Mouse (Mus musculus): Measurements from ENCODE around the gene Dlgap5.
"Not testable (repeated sequence)": the region's sequence is repeated elsewhere in the genome, so short reads cannot be mapped to it uniquely, and the experiment has no call there.

Gene Dlgap5

DNA sequence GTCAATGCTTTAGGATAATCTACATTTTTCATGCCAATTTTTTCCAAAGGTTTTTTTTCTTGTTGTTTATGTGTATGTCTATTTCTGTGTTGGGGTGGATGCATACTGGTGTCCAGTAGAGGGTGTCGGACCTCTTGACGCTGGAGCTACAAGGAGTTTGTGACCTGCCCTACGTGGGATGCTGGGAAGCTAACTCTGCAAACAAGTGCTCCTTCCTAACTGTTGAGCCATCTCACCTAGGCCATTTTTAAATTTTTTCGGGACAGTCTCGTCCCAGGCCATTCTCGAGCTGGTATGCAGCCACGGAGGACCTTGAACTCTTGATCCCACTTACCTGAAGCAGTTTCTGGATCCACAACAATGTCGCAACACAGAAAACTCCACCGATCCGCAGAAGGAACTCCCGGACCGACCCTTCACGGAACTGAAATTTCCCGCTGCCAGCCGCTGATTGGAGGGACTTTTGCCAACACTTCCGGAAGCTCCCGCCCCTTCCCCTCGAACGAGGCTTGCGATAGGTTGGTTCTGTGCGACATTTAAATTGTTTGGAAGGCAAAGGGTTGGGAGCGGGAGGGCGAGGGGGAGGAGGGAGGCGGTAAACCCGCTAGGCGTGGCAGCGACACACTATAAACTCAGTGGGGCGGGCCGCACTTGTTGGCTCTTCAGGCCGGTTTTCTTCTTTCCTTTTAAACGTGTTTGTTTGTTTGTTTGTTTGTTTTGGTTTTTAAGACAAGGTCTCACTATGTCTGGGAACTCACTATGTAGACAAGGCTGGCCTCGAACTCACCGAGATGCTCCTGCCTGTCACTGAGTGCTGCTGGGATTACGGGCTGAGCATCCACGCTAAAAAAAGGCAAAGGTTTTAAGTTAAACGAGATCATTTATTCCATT is at the start of gene Dlgap5:
TSS of gene Dlgap5 (minus strand) at position 633 of the 891 bp plus-strand sequence.
- peak; percentile 94 to 96 for DNase-seq

DNA sequence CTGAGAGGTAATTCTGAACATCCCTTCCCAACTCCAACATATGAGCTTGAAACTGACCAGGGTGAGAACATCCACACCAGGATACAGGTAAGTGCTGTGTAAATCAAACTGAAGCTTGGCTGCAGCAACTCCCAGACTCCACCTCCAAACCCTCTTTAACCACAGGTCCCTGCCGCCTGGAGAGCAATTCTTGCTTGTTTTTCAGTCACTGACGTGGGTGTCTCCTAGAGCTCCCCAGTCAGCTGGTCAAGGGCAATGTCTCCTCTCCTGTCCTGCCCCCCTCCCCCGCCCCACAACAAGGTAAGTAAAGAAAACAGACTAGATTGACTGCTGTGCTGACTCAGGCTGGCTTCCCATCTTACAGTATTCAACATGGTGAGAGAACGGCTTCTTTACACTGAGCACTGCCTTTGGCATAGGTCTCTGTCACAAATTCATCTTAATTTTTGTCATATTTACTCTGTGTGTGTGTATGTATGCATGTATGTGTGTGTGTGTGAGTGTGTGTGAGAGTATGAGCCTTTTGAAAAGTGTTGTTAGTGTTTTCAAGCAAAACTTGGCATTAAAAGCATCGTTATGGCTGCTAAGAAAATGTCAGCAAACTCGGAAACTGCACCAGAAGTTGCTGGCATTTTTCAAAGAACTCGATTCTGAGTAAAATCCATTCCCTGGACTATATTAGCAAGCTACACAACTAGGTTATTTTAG is 47.4 kb upstream of the Dlgap5 start:
- no peak for DNase-seq

DNA sequence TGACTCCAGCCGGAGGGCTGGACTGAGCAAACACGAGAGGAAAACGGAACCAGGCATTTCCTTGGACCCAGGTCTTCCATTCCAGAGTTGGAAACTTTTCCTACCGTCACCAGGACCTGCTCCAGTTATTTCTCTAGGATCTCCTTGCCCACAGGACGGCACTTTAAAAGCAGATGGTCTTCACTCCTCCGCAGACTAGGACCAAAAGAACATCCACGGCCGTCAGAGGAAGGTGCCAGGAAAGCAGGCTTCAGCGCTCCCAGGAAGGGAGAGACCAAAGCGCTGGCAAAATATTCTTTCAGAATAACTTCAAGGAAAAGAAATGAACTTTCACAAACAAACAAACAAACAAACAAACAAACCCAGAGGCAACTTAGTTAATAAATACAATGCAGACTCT is 46.2 kb upstream of the Dlgap5 start:
- no peak for DNase-seq

DNA sequence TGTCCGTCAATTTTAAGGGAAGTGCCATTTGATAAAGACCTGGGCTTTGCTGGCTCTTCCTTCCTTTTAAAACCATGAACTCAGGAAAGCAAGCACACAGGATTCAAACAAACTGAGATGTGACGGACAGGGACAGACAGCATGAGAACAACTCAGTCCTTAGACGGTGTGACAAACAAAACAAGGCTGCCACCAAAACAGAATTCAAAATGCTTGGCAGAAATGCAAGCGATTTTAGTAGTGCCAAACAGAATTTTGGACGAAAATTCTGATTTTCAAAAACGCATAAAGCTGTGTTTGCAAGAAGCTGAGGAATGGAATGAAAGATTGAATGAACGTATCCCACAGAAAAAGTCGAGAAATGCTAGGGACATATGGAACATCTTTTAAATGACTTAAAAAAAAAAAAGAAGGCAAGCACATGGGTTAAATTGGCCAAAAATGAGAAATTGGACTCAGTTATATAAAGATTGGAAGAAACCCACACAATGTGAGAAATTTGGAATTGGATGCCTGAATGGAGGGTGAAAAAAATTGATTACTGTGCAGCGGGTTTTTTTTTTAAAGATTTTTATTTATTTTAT is 44.8 kb upstream of the Dlgap5 start:
- no peak for DNase-seq

DNA sequence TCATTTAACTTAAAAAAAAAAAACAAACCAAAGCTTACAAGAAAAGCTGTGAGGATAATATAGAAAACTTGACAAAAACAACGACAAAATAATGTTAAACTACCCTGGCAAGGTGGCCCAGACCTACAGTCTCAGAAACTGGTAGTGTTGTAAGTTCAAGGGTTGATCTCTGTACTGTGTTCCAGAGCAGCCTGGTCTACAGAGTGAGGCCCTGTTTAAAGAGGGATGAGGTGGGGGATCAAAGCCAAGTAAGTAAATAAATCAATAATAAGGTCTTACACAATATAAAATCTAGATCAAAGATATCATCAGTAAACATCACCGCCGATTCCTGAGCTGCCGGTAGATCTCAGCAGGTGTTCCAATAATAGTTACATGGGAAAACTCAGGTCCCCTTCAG is 44.2 kb upstream of the Dlgap5 start:
- DNase-seq = no peak

DNA sequence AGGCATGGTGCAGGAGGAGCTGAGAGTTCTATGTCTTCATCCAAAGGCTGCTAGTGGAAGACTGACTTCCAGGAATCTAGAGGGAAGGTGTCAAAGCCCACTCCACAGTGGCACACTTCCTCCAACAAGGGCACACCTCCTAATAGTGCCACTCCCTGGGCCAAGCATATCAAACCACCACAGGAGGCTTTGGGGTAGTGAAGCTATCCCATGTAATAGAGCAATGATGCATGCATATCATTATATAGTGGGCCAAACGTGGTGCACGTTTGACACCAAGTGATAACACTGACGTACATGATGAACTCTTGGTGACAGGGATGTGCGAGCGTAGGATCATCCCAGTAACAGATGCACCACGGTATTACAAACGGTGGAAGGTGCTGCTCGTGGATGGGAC is 43.8 kb upstream of the Dlgap5 start:
- no peak for DNase-seq

DNA sequence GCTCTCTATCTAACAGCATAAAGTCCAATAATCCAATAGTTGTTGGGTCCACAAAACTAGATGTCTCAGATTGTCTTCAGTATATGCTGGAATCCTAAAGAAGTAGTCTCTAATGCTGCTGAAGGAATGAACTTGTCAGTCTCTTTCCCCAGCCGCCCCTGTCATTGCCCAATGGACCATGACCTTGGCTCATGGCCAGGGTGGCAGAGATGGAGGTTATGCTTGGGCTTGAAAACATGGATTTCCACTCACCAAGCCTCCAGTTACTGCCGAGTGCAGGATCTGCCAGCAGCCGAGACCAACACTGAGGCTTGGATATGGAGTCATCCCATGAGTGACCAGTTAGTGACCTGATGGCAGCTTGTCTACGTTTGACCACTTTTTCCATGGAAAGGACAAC is 41.3 kb upstream of the Dlgap5 start:
- peak; percentile 63 to 68 for DNase-seq

DNA sequence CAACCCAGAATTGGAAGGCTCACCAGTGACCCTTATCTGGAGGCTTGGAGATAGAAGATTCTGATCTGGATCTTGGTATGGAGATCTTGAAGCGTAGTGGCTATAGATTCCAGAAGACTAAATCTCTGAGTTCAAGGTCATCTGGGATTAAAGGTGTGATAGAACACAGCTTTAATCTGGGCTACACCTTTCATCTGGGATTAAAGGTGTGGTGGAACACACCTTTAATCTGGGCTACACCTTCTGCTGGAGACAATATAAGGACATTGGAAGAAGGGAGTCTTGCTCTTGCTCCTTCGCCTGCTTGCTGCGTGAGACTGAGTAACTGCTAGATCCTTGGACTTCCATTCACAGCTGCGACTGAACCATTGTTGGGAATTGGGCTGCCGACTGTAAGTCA is 31.9 kb upstream of the Dlgap5 start, which contains the start of gene Fbxo34:
TSS of gene Fbxo34 (plus strand) at position 301 of the 400 bp plus-strand sequence.
- not testable (repeated sequence) for DNase-seq

DNA sequence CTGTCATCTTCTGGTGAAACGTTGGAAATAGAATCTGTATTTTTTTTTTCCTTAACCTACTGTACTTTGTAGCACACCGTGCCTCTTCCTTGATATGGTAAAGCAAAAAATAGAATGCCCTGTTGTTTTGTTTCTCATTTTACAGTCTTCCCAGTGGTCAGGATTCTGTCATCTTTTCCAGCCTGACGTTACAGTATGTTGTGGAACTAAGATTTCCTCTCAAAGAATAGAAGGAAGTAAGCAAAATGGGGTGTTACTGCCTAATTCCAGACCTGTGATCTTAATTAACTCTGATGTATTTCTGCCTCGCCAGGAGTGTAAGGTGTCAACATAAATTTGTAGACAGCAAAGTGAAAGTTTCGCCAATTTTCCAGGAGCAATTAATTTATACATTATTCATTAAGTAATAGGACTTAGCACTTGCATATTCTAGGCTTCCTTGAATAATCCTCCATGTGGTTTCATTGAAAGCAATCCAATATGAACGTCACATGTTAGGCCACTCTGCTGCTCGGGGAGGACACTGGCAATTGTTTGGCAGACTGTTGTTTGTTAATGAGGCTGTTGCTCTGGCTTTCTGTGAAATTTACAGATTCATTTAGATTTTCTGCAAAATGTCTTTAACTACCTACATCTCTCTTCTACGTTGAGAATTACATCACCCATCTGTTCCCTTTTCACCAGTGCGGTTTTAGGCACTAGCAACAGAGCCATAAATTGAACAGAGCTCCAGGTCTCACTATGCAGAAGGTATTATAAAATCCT is 27.3 kb upstream of the Dlgap5 start:
- no peak for DNase-seq

DNA sequence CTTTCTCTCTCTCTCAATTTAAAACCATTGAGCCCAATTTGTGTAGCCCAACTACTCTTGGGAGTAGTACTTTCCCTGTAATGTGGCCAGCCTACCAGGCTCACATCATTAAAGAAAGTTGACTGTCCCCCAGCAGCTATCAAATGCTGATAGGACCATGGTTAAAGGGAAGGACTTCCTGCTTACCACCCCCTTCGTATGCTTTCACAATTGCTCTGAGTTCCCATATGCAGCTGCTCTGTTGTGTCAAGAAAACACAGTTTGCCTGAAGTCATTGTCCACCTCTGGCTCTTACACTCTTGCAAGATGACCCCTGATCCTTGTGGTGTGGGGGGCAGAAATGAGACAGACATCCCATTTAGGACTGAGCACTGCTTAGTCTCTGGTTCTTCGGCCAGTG is 26.7 kb upstream of the Dlgap5 start:
- no peak for DNase-seq

DNA sequence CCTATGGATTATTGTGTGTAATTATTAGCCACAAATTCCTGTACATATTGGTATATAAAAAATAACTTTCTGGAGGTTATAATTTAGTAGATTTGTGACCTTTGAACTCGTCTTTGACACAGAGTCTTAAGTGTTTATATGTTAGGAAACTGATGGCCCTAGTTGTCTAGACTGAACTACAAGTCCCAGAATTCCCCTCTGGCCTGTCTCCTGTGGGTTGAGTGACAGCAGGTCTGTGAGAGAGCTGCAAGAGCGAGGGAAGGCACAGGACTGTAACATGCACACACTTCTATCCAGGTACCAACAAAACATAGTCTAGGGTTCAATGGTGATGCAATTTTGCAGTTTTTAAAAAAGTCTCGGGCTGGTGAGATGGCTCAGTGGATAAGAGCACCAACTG is 20.7 kb upstream of the Dlgap5 start:
- no peak for DNase-seq

DNA sequence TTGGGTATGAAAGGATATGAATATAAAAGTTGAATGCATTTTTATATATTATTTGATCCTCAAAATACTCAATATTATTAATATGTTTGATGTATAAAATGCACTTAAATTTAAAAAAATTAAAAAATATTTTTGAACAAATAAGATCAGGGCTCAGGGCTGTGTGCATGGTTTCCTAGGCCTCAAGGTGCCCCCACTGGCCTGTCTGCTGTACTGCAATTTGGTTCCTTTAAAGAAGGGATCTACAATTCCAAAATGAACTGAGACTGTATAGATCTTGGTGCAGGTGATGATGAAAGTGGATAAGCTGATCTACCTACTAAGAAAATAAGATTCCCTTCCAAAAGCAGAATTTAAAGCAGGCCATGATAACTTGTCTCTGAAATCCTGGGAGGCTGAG is 14.8 kb upstream of the Dlgap5 start:
- DNase-seq = peak; percentile 18

DNA sequence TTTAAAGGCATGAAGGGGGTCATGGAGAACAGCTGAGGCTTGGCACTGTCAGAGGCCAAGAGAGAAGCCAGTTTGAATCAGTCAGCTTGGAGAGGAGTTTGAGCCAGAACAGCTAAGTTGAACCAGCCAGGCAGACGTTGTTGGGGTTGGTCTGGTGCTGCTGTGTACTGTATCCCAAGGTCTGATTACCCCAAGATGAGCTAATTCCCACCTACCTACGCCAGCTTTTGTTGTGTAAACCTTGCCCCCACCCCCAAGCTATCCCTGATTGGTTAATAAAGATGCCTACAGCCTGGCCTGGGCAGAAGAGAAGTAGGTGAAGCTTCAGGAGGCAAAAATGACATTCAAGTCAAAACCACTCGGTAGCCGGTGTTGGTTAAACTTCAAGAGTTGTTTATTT is 4.3 kb upstream of the Dlgap5 start:
- DNase-seq = no peak

DNA sequence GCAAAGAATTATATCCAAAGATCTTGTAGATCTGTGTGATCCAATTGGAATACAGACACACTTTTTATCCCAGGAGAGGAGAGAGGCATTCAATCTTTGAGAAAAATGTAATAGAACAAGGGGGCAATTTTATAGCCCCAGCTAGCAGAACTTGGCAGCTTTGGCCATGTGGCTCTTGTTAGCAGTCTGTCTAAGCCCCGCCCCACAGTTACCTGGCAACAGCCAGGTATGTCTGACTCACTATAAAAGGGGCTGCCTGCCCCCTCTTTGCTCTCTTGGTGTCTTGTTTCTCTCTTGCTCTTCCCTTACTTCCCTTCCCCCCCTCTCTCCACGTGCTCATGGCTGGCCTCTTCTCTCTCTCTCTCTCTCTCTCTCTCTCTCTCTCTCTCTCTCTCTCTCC is 3.4 kb upstream of the Dlgap5 start:
- no peak for DNase-seq

DNA sequence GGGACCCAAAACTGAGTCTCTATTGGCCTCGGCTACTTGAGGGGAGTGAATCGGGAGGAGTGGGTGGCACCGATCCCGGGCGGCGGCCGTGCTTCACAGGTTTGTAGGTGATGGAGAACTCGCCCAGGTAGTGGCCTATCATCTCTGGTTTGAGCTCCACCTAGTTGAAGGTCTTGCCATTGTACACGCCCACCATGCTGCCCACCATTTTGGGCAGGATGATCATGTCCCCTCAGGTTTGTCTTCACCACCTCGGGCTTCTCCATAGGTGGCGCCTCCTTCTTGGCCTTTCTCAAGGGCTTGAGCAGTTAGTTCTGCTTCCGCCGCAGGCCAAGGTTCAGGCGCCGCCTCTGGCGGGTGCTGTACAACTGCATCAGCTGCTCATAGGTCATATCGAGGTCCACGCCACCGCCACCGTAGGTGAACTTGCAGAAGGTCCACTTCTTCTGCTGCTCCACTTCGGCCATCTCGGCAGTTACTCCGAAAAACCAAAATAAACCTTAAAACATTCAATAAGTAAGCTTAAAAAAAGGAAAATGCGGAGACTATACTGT is 1.6 kb upstream of the Dlgap5 start:
- DNase-seq = no peak

DNA sequence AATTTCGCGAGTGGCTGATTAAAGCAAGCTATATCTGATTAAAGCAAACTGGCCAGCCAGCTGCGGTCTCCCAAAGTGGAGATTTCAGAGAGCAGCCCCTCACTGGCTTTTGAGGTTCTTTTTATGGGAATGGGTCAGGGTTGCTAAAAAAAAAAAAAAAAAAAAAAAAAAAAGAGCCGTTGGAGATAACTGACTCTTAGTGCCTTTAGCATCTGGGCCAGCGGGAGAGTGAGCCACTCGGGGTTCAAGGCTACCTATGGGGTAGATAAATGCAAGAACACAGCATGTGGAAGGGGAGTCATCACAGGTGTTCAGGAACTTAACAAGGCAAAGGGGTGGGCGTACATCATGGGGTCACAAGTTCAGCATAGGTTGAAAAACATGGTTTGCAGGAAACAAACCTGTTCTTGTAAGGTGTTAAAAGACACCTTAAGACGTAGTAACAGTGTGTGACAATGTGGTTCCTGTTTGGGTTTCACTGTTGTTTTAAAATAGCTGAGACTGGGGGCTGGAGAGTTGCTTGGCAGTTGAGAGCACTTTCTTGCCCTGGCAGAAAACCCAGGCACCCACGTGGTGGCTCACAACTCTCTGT is 923 bp upstream of the Dlgap5 start:
- DNase-seq = no peak

DNA sequence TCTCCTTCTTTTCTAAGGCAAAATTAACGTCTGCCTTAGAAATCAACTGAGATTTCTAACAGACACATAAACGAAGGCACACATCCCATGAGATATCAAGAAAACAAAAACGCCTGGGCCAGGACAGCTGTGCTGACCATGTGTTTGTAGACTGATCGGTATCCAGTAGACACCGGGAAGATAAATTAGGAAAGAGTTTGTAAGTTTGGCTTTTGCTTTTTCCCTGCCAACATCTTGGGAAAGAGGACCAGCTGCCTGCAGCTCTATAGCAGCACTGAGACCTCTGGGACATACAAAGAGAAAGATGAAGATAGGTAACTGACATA is 422 bp upstream of the Dlgap5 start:
- DNase-seq = no peak

DNA sequence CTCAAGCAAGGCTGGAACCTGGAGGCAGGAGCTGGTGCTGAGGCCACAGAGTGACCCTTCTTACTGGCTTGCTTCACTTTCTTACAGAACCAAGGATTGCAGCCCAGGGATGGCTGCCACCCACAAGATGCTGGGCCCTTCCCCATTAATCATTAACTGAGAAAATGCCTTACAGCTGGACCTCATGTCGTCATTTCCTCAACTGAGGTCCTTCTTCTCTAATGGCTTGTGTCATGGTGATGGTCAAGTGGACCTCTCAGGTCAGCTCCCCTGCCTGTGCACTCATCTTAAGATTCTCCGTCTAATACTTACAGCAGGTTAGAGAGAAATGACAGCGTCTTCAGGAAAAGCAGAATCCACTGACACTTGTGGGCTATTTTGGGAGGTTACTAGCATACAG is 861 bp downstream of the Dlgap5 start:
- peak; percentile 7 to 13 for DNase-seq

DNA sequence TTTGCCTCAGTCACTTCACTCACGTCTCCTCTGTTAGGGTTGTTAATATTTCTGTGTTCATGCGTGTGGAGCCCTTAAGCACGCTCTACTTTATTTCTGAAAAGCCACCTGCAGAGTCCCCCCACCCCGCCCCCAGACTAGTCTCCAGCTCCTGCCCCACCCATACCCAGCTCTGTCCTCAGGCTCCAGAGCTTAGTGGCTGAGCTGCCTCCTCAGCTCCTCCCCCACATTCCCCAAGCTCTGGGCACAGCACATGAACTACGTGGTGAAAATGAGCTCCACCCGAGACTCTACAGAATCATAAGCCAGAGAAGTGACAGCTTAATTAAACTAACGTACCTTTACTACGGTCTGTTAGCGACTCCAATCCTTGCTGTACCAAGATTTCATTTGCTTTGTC is 12.2 kb downstream of the Dlgap5 start:
- peak; percentile 16 to 32 for DNase-seq

DNA sequence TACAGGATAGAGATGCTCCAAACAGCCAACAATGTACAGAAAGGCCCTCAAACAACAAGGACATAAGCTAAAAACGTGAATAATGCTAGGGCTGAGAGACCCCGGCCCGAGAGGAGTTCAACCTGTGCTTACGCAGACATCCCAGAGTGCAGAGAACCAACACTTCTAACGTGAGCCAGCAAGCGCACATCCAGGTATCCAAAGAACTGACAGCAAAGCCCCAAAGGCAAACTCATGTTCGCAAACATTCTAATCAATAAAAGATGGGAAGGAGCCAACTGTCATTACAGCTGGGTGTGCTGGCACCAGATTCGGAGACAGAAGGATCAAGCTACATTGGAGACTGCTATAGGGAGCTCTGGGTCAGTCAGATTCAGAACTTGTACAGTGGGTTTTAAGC is 15.5 kb downstream of the Dlgap5 start:
- no peak for DNase-seq

DNA sequence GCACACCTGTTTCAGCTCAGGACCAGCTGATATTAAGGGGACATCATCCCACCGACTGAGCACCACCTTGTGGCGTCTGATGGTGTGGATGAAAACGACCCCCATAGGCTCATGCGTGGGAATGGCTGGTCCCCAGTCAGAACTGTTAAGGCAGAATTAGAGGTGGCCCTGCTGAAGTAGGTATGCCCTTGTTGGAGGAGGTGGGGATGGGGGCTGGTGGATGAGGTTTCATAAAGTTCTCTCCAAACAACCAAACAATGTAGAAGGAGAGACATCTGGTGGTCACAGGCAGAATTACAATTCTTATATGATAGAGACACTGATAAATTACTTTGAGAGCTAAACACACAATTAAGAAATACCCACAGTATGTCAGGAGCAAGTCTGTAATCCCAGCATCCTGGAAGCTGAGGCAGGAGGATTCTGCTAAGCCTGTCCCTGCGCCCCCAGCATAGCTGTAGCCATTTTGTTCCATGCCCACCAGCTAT is 22.0 kb downstream of the Dlgap5 start:
- DNase-seq = peak; percentile 28 to 44

DNA sequence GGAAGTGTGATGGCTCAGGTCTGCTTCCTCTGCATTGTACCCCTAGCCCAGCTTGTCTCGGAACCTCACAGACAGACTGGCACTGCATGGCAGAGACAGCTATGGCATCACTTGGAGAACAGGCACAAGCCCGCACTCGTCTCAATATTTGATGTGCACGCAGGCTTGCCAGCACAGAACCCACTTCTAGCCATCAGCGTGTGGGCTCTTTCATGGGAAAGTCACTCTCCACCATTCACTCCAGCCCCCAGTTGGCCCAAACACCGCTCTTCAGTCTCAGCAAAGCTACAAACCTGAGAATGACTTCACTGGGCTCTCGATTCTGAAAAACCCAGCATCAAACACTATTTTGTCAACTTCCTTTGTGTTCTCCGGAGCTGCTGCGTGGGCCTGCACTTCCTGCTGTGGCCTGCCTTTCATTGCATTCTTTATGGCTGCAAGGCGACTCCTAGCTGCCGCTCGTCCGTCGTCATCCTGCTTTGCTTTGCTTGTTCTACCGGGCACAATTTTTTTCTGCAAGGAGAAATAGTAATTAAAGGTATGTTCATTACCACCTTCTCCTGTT is 22.7 kb downstream of the Dlgap5 start:
- DNase-seq = peak in 1 of 2 experiments; percentile 20

Measured in kidney, postnatal 4 days (tissue).